Mouse (Mus musculus): ENCODE data around the gene Polq. TPM values are rescaled to one million over a fixed set of nuclear protein-coding genes. Genes with fewer than 3 reads are reported as not detected.

The Polq gene
- polyA plus RNA-seq, 1 experiment from 2014 or later: 16.0 TPM

Other genes with a start within 250 kb of the Polq start
- gene Slc15a2, start 226.8 kb upstream of the Polq start, polyA plus RNA-seq (2016; fragmentation: Nextera tagmentation; extraction: Ambion mirVana): 1.8 and 3.8 TPM in 2 replicates
- 63.3 and 77.9 TPM in 2 replicates for gene Iqcb1, start 183.4 kb upstream of the Polq start, polyA plus RNA-seq (2016; fragmentation: Nextera tagmentation; extraction: Ambion mirVana)
- 1.1 and 1.7 TPM in 2 replicates for gene Eaf2, start 136.8 kb upstream of the Polq start, polyA plus RNA-seq (2016; fragmentation: Nextera tagmentation; extraction: Ambion mirVana)
- 59.4 and 72.0 TPM in 2 replicates for gene Golgb1, start 136.6 kb upstream of the Polq start, polyA plus RNA-seq (2016; fragmentation: Nextera tagmentation; extraction: Ambion mirVana)
- 2.0 and 2.3 TPM in 2 replicates for gene Hcls1, start 76.8 kb upstream of the Polq start, polyA plus RNA-seq (2016; fragmentation: Nextera tagmentation; extraction: Ambion mirVana)
- gene Fbxo40, start 21.3 kb upstream of the Polq start, polyA plus RNA-seq (2016; fragmentation: Nextera tagmentation; extraction: Ambion mirVana): 0.28 and 0.78 TPM in 2 replicates

Measured in limb, embryonic 10.5 days (tissue).